Mouse (Mus musculus) lung, adult 2 months (tissue): ENCODE measurements around the gene Tbc1d21. TPM values are rescaled to one million over a fixed set of nuclear protein-coding genes. Genes with fewer than 3 reads are reported as not detected.

Experiments
- DNase-seq: peaks from one replicate; pipeline ENCODE4 v3.0.0; 2022
- H3K4me1 ChIP-seq: fragments of 200-500 bp; 2 replicates; pipeline ENCODE4 v1.6.1; 2011; ENCODE audit warnings: low read length; ENCODE audit not compliant: control insufficient read depth, insufficient read depth
- H3K4me3 ChIP-seq: fragments of 200-500 bp; replicated peaks from 2 replicates; pipeline ENCODE3; 2011; ENCODE audit warnings: low read depth, mild to moderate bottlenecking, control low read depth, low read length; ENCODE audit errors: extremely low read depth
- CTCF ChIP-seq: fragments of 200-500 bp; IDR thresholded peaks from 2 replicates; pipeline ENCODE4 v1.5.1; 2011; ENCODE audit warnings: mild to moderate bottlenecking, low read length, control low read depth; ENCODE audit not compliant: insufficient read depth
- POLR2A ChIP-seq: fragments of 200-500 bp; IDR thresholded peaks from 2 replicates; pipeline ENCODE4 v1.6.1; 2011; ENCODE audit warnings: low read depth, mild to moderate bottlenecking, control low read depth, low read length, borderline replicate concordance; ENCODE audit errors: extremely low read depth
- WGBS: fragments of 180-500 bp; shearing (Covaris S2); methylation state at CpG from one replicate; pipeline ENCODE4 v1.1.7; 2018; 5-methylcytosine and 5-hydroxymethylcytosine counted together
- polyA plus RNA-seq: library from polyadenylated mRNA; depleted of rRNA; stranded (reverse); fragments of >200 nt; gene quantifications from 2 replicates; pipeline ENCODE4 v1.2.3, GENCODE M21; 2012; rRNA removed

The Tbc1d21 gene
- not detected in 2 replicates for polyA plus RNA-seq

DNA sequence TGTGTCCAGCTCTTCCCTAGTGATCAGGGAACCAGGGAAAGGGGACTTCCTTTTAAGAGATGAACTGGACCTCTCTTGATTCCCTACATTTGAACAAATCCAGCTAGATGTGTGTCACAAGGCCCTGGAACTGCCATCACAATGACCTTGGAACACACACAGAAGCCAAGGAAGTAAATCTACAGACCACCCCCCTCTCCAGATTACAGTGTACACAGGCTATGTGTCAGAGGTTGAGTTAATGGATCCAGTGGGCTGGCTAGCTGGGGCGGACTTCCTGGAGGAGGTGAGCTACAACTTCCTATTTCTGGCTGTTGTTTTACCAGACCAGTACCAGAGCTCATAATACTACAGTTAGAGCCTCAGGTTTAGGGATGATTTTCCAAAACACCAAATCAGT is at the start of gene Tbc1d21:
Gene Tbc1d21, minus strand, starts transcription at position 101 of the 400 bp plus-strand sequence.
- 91% methylated on average over 1 of the region's 1 CpGs for WGBS
- Histone ChIP-seq H3K4me3 (no peak within 1 kb of the TSS), H3K4me1 (no peaks in the 10 kb centered on the region)
- no peak for TF ChIP-seq CTCF
- TF ChIP-seq POLR2A = no peak
- no peak for DNase-seq

DNA sequence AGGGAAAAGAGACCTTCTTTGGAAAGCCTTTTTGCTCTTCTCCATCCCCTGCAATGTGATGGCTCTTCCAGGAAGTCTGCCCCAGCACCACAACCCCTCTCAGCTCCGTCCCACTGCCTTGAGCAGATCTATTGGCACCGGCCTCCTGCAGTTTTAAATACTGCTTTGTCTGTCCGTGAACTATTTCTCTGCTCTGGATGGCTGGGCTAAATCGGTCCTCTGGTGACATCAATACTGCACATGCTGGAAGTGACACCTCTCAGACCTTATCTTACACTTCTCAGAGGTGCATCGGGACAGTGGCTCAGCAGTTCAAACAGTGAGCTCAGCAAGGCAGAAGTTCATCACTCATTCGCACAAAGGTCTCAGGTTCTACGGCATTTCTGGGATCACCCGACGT is 41.3 kb upstream of the Tbc1d21 start:
- no peak overlapping the region for H3K4me3 ChIP-seq
- 60% methylated on average over 9 of the region's 9 CpGs for WGBS
- no peaks in the 10 kb centered on the region for H3K4me1 ChIP-seq
- TF ChIP-seq POLR2A (no peak), CTCF (no peak)
- no peak for DNase-seq

GRCm38 (mm10) chr9:58410057-58410735 is 39.9 kb upstream of the Tbc1d21 start:
- WGBS = 46% methylated on average over 4 of the region's 4 CpGs
- H3K4me3 ChIP-seq = no peak overlapping the region
- DNase-seq = peak; percentile 4
- H3K4me1 ChIP-seq = no peaks in the 10 kb centered on the region
- TF ChIP-seq CTCF (no peak), POLR2A (no peak)

DNA sequence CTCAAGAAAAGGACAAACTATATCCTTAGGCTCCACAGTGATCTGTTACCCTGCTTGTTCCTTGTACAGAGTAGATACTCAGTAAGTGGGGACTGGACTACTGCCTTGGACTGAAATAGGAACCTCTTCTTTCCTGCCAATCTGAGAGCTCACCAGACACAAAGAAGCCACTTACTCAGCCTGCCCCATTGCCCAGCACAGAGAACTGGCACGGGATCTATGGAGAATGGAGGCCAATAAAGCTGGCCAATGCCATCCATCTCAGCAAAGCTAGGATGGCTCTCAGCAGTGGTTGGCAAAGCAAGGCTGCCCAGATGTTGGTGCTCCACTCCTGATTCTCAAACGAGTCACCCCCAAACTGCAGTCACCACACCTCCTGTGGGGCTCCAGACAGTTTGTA is 39.0 kb upstream of the Tbc1d21 start:
- TF ChIP-seq POLR2A = no peak
- no peak for TF ChIP-seq CTCF
- no peak for DNase-seq
- WGBS = 59% methylated on average over 2 of the region's 2 CpGs
- H3K4me1 ChIP-seq = no peaks in the 10 kb centered on the region
- no peak overlapping the region for H3K4me3 ChIP-seq

DNA sequence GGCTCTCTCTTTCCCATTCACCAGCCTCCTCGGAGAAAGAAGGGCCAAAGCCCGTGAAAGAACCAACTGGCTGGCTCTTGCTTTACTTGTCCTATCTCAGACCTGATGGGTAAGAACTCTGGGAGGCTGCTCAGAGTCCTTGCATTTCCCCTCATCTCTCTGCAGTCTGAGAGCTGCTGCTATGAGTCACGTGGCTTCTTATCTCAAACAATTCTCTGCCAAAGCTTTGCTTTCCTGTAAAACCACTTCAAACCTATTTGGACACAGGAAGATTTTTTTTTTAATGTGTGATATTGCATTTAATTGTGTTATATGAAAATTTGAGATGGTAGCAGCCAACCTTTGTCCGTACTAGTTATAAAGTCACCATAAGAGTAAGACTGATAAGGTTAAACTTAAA is 34.2 kb upstream of the Tbc1d21 start:
- Histone ChIP-seq H3K4me3 (no peak overlapping the region), H3K4me1 (no peaks in the 10 kb centered on the region)
- 22% methylated on average over 4 of the region's 4 CpGs for WGBS
- TF ChIP-seq CTCF (no peak), POLR2A (no peak)
- DNase-seq = no peak

DNA sequence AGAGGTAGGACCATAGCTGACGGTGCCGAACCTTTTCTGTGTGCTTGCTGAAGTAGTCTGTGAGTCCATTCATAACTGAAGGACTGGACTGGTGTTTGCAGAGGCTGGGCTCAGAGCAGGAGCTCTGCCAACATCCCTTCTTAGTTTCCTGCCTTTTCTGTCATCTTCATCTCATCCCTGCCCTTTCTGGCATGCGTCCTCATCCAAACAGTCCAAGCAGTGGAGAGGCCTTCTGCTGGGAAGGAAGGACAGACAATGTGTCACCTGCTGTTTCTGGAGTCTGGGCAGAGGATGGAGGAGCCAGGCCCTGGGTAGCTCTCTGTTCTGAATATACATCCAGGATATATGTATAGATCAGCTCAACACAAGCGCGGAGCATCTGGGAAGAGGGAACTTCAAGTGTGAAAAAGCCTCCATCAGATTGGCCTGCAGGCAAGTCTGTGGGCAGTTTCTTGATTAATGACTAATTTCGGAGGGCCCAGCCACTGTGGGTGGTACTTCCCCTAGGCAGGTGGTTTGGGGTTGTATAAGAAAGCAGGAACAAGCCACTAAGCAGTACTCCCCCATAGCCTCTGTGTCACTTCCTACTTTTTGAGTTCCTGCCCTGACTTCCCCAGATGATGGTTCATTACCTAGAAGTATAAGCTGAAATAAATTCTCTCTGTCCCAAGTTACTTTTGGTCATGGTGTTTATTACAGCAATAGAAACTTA is 31.3 kb upstream of the Tbc1d21 start:
- H3K4me1 ChIP-seq = no peaks in the 10 kb centered on the region

GRCm38 (mm10) chr9:58399609-58400008 is 29.4 kb upstream of the Tbc1d21 start:
- Histone ChIP-seq H3K4me1 (no peaks in the 10 kb centered on the region), H3K4me3 (no peak overlapping the region)
- 14% methylated on average over 5 of the region's 5 CpGs for WGBS
- no peak for DNase-seq
- TF ChIP-seq POLR2A (no peak), CTCF (no peak)

More for the DNA sequence above, 31.3 kb upstream of the Tbc1d21 start:
- TF ChIP-seq CTCF (no peak), POLR2A (no peak)
- no peak overlapping the region for H3K4me3 ChIP-seq
- no peak for DNase-seq
- 75% methylated on average over 6 of the region's 6 CpGs for WGBS

DNA sequence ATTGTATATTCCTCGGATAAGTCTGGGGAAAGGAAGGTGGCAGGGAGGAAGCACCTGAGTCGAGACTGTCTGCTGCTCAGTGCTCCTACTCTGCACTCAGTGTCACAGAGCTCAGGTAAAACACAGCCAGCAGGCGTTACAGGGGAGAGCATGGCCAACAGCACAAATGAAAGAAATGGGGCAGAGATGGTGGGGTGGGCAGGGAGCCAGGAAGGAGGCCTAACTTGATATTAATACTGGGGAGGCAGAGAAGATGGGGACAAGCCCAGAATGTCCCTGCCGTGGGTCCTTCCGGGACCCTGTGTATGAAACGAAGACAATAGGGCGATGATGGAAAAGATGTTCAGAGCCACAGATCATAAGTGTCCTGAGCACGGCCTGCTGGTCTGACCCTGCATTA is 24.4 kb upstream of the Tbc1d21 start:
- TF ChIP-seq POLR2A (no peak), CTCF (no peak)
- no peak overlapping the region for H3K4me3 ChIP-seq
- no peaks in the 10 kb centered on the region for H3K4me1 ChIP-seq
- no peak for DNase-seq
- WGBS = 81% methylated on average over 8 of the region's 8 CpGs

DNA sequence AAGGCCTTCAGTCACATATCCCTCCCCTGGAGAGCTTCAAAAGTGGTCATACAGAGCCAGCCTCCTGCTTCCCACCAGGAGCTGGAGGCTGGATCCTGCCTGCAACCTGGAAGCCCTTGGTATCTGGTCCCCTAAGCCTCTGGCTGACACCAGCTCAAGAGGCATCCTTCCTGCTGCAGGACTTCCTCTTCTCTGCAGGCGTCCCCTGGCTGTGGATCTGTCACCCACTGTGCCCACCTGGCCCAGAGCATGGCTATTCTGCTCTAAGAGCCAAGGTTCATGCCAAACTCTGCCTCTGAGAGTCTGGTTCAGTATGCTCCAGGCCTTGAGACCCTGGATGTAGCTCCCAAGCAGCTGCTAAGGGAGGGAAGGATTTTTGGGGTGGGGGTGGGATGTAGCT is 23.6 kb upstream of the Tbc1d21 start:
- WGBS = 40% methylated on average over 1 of the region's 1 CpGs
- TF ChIP-seq POLR2A = no peak
- TF ChIP-seq CTCF = no peak
- Histone ChIP-seq H3K4me1 (no peaks in the 10 kb centered on the region), H3K4me3 (no peak overlapping the region)
- DNase-seq = no peak

GRCm38 (mm10) chr9:58388381-58388780 is 18.1 kb upstream of the Tbc1d21 start:
- 69% methylated on average over 3 of the region's 3 CpGs for WGBS
- no peak for TF ChIP-seq CTCF
- TF ChIP-seq POLR2A = no peak
- Histone ChIP-seq H3K4me3 (no peak overlapping the region), H3K4me1 (no peaks in the 10 kb centered on the region)
- DNase-seq = no peak
